Mouse (Mus musculus) macrophage (primary cell): Measurements from ENCODE around the gene Plekhg6. TPM values are rescaled to one million over a fixed set of nuclear protein-coding genes. Genes with fewer than 3 reads are reported as not detected.

Source experiments
- H3K27ac ChIP-seq: fragments of 350-480 bp; formaldehyde crosslinking; 2 replicates; pipeline ENCODE4 v1.9.0; 2021
- H3K36me3 ChIP-seq: fragments of 350-480 bp; formaldehyde crosslinking; 2 replicates; pipeline ENCODE4 v1.9.0; 2021; ENCODE audit errors: inconsistent target
- H3K4me3 ChIP-seq: fragments of 350-480 bp; formaldehyde crosslinking; 2 replicates; pipeline ENCODE4 v1.9.0; 2021; ENCODE audit errors: inconsistent target
- H3K79me2 ChIP-seq: fragments of 350-480 bp; formaldehyde crosslinking; 2 replicates; pipeline ENCODE4 v1.9.0; 2021; ENCODE audit errors: inconsistent target
- WGBS: methylation state at CpG from one replicate; pipeline ENCODE4 v1.1.7; 2026; ENCODE audit warnings: inconsistent platforms; ENCODE audit not compliant: missing documents; 5-methylcytosine and 5-hydroxymethylcytosine counted together
- polyA plus RNA-seq: library from polyadenylated mRNA; stranded (reverse); fragments of 250-400 nt; gene quantifications from 3 replicates; pipeline ENCODE4 v1.2.4, GENCODE M21; 2018; ENCODE audit warnings: inconsistent platforms

The Plekhg6 gene
- polyA plus RNA-seq, 1 experiment from 2014 or later: not detected

- H3K27ac ChIP-seq: no peak overlapping the region
Observed at GRCm38 (mm10) chr6:125338791-125339660, 41.6 kb downstream of the Plekhg6 start.

GRCm38 (mm10) chr6:125334356-125334755 is 46.2 kb downstream of the Plekhg6 start:
- peak overlapping the region; percentile 63 for H3K27ac ChIP-seq
- 10% methylated on average over 2 of the region's 2 CpGs for WGBS
- H3K79me2 ChIP-seq: no peaks in the 10 kb centered on the region
- H3K4me3 ChIP-seq: no peak overlapping the region
- H3K36me3 ChIP-seq: no peaks in the 10 kb centered on the region

More at GRCm38 (mm10) chr6:125338791-125339660, 41.6 kb downstream of the Plekhg6 start:
- no peaks in the 10 kb centered on the region for H3K36me3 ChIP-seq
- H3K4me3 ChIP-seq: no peak overlapping the region
- H3K79me2 ChIP-seq: no peaks in the 10 kb centered on the region
- WGBS: 36% methylated on average over 9 of the region's 9 CpGs

DNA sequence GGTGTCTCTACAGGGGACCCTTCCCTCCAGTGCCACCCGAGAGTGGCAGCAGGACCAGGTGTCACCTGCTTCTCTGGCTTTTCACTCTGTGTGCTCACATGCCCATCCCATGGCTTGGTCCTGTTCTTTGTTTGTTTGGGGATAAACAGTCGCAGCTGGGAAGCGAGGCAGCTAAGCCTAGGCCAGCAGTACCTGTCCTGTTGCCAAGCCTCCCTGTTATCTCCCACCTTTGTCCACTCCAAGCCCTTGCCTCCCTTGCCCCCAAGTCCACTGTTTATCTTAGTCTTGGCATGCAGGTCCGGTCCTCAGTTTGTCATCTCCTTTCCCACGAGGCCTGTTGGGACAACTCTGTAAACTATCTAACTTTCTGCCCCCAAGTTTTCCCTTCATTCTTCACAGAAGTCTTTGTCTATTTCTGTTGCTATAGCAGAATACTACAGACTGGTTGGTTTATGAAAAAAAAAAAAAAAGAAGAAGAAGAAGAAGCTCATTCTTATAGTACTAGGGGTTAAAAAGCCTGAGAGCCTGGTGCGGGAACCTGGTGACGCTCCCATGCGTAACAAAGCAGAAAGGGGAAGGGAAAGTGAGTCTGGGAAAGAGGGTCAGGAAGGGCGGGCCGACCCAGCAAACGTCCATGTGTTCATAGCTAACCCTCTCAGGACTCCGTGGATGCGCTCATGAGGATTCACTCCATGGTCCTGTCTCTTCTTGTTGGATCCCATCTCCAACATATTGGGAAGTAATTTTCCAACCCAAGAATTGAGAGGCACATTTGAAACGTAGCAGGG is 47.3 kb downstream of the Plekhg6 start:
- Histone ChIP-seq H3K79me2 (no peaks in the 10 kb centered on the region), H3K4me3 (no peak overlapping the region), H3K27ac (peak overlapping the region; percentile 63), H3K36me3 (no peaks in the 10 kb centered on the region)
- 26% methylated on average over 14 of the region's 14 CpGs for WGBS

DNA sequence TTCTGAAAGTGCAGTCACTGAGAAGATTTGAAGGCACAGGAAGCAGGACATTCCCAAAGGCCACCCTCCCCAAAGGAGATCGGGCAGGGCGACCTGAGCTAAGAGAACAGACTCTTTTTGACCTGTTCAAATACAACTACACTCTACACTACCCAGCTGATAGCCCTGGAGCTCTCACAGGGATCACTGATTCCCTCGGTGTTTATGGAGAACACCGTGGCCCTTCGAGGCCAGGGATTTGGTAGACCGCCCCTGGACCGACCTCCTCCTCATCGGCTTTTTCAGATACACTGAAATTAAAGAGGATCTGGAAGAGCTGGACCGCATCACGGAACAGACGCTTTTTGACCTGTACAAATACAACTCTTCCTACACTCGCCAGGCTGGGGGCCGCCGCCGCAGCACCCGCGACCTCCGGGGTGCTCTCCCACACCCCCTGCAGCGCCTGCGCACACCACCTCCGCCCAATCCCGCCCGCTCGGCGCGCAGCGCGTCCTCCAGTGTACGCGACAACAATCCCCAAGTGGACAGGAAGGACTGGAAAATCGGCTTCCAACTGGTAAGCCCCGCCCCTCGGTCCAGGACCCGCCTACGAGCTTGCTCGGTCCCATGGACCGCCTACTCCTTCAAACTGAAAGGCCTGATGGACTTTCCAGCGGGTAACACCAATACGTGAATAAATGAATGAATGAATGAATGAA is 49.8 kb downstream of the Plekhg6 start:
- Histone ChIP-seq H3K4me3 (peak overlapping the region; percentile 20; the same call in 1 of the 2 replicates), H3K36me3 (no peaks in the 10 kb centered on the region), H3K79me2 (no peaks in the 10 kb centered on the region), H3K27ac (no peak overlapping the region)
- 6% methylated on average over 39 of the region's 39 CpGs for WGBS

DNA sequence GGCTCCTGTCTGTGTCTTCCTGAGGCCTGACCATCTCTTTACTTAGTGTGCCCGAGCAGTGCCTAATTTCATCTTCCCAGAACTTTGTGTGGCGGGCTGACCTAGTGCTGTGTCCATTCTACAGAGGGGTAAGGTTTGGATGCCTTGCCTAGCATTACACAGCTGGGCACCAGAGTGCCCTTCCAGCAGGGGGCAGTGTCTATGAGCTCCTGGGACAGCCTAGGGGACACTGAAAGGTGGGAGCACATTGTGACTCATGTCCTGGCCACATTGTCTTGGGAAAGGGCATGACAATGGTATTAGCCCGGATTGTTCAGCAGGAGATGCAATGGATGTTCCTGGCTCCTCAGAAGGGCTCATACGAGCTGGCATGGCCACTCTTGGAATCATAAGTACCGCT is 52.4 kb downstream of the Plekhg6 start:
- Histone ChIP-seq H3K27ac (no peak overlapping the region), H3K36me3 (no peaks in the 10 kb centered on the region), H3K79me2 (no peaks in the 10 kb centered on the region), H3K4me3 (no peak overlapping the region)
- WGBS: 88% methylated on average over 5 of the region's 5 CpGs

GRCm38 (mm10) chr6:125325337-125325736 is 55.3 kb downstream of the Plekhg6 start:
- H3K27ac ChIP-seq: no peak overlapping the region
- no peak overlapping the region for H3K4me3 ChIP-seq
- H3K36me3 ChIP-seq: no peaks in the 10 kb centered on the region
- 83% methylated on average over 6 of the region's 6 CpGs for WGBS
- no peaks in the 10 kb centered on the region for H3K79me2 ChIP-seq

DNA sequence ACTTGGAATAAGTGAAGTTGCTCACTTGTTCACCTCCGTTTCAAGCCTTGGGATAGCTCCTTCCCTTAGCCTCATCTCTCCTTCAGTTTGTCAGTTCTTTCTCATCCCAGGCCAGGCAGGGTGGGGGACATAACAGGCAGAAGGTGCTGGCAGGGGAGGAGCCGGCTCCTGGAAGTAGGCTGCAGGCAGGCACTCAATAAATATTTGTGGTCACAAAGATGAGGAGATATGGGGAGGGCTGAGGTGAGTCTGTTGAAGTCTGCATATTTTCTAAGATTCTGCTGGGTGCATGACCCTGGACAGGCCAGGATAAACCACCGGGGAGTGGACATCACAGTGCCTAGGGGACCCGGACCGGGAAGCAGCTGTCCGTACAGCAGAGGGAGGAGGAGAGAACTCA is 57.0 kb downstream of the Plekhg6 start:
- H3K79me2 ChIP-seq: no peaks in the 10 kb centered on the region
- no peak overlapping the region for H3K4me3 ChIP-seq
- no peak overlapping the region for H3K27ac ChIP-seq
- no peaks in the 10 kb centered on the region for H3K36me3 ChIP-seq
- 73% methylated on average over 6 of the region's 6 CpGs for WGBS

- Histone ChIP-seq H3K36me3 (no peaks in the 10 kb centered on the region), H3K79me2 (no peaks in the 10 kb centered on the region), H3K4me3 (no peak overlapping the region), H3K27ac (no peak overlapping the region)
- WGBS: 93% methylated on average over 13 of the region's 13 CpGs
Observed at GRCm38 (mm10) chr6:125322794-125323193, 57.8 kb downstream of the Plekhg6 start.

DNA sequence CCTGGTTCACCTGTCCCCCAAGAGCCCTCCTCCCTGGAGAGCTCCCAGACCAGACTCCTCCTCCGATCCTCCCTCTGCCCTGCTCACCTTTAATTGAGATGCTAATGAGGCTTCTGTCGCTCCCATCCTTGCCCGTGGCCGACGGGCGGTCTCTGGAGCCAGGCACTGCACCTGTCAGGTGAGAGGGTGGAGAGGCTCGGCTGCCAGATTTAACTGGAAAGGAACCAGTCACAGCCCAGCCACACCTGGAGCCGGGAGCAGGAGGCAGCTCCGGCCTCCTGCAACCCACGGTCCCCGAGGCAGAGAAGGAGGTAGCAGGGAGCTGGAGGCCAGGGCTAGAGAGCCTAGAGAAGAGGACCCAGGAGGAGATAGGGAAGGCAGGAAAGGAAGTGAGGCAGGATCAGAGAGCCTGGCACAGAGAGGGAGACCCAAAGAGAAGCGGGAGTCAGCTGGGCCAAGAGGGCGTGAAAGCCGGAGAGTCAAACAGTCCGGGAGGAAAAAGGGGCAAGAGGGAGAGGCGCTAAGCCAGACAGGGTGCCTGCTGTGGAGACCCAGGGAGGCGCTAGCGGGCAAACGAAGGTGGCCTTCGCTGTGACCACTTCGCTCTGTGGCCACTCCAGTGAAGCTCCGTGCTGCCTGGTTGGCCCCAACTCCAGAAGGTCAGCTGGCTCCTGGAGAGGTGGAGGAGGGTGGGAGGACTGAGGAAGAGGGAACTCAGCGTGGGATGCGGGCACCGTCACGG is 59.3 kb downstream of the Plekhg6 start:
- Histone ChIP-seq H3K27ac (no peak overlapping the region), H3K36me3 (no peaks in the 10 kb centered on the region), H3K4me3 (no peak overlapping the region), H3K79me2 (no peaks in the 10 kb centered on the region)
- 68% methylated on average over 26 of the region's 26 CpGs for WGBS

DNA sequence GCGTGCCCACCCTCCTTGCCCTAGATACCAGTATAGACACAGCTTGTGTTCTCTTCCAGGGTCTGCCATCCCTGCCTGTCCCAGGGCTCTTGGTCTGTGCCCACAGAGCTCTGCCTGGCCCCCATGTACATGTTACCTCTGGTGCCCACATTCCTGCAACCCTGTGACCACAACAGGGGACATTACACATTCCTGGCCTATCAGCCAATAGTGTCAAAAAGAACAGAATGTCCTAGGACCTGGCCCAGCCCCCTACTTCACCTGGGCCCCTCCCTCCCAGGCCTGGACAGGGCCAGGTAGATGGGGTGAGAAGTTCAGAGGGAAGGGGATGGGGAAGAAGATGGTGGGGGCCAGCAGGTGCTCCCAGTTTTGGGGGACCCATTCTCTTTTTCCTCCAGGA is 60.3 kb downstream of the Plekhg6 start, which contains the start of gene Scnn1a:
Scnn1a (plus strand) TSS at position 337 of the 400 bp plus-strand sequence.
- no peak within 1 kb of the TSS for H3K27ac ChIP-seq
- H3K4me3 ChIP-seq: no peak within 1 kb of the TSS
- no peaks in the 10 kb centered on the region for H3K79me2 ChIP-seq
- 100% methylated on average over 1 of the region's 1 CpGs for WGBS
- H3K36me3 ChIP-seq: no peaks in the 10 kb centered on the region

- Histone ChIP-seq H3K27ac (no peak overlapping the region), H3K36me3 (no peaks in the 10 kb centered on the region), H3K79me2 (no peaks in the 10 kb centered on the region), H3K4me3 (no peak overlapping the region)
Observed at GRCm38 (mm10) chr6:125319919-125320296, 60.7 kb downstream of the Plekhg6 start.

DNA sequence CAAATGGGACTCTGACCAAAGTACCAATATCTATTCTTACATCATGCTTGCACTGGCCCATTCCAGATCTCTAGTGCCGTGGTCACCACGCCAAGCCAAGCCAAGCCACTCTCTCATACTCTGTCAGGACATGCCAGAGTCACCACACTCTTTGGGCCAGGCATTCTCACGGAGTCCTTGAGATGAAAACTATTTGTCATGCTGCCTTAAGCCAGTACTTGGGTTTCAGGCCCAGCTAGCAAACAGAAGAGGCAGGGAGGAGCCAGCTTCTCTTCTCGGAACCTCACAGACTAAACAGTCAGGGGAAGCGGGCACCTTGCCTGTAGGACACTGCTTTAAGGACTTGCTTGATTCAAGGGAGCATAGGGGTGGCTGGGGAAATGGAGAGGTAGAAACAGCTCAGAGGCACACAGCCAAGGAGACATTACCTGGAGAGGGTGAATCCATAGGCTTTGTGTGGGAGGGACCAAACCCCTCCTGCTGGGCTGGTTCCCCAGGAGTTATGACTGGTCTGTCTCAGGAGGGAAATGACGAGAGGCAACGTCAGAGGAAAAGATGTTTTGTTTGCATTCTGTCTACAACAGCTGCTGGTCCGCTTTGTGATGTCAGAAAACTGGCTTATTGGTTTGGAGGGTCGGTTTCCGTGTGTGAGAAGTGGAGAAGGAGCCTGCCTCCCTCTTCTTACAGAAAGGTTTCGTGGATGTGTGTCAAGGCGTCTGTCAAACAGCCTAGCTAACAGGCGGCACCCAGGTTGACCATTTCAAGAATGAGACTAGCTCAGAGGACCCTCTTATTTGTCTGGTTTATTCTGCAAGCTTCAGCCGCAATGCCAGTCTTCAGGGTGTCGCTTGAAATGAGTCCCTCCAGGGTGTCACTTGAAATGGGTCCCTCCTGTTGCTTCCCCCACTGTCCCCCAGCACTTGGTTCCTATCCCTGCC is 61.3 kb downstream of the Plekhg6 start:
- Histone ChIP-seq H3K36me3 (no peaks in the 10 kb centered on the region), H3K27ac (no peak overlapping the region), H3K79me2 (peaks cover 1% of the 10 kb centered on the region; the same call in 1 of the 2 replicates), H3K4me3 (no peak overlapping the region)
- 84% methylated on average over 15 of the region's 15 CpGs for WGBS

DNA sequence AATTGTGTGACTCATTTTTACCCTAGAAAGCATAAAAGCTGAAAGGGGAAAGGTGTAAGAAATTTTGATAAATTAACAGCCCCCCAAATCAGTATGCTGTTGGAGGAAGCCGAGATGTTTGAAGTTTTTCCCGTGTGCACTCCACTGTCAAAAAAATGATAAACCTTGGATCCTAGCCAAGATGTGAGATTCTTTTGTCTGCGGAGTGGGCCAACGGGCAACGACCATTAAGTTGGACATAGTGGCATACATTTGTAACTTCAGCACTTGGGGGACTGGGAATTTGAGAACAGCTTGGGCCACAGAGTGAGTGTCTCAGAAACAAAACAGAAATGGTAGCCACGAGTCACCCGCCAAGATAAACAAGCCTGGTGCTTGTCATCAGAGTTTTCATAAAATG is 63.5 kb downstream of the Plekhg6 start:
- WGBS: 90% methylated on average over 7 of the region's 7 CpGs
- H3K79me2 ChIP-seq: peaks cover 19% of the 10 kb centered on the region
- H3K4me3 ChIP-seq: no peak overlapping the region
- no peak overlapping the region for H3K27ac ChIP-seq
- H3K36me3 ChIP-seq: 0 out of 2 replicates have a peak, but pooled peaks cover 4% of the 10 kb centered on the region
